Mouse (Mus musculus): ENCODE data around the gene Itgam. TPM values are rescaled to one million over a fixed set of nuclear protein-coding genes. Genes with fewer than 3 reads are reported as not detected.

Gene Itgam
- total and polyA plus RNA-seq, 2 experiments: 0.29 to 0.65 TPM

DNA sequence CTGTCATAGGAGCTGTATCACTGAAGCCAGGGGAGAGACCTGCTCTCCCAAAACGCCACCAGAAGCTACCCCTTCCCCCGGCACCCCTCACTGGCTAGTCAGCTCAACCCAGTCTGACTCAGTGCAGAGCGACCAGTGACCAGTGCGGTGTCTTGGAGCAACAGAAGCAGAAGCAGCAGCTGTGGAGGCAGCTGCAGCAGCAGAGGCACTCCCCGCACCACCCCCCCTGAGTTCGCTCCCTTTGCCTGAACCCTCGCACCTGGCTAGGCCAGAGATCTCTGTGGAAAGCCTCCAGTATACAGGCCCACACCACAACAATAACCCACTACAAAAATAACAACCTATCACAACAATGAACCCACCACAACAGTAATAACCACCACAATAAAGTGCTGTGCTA, 3.9 kb upstream of the Itgam start:
- 87% methylated on average over 7 of the region's 7 CpGs for WGBS
- Histone ChIP-seq H3K4me3 (ENCODE audit: insufficient read depth, low read depth, low read length) (no peak overlapping the region), H3K79me2 (ENCODE audit: control insufficient read depth, insufficient read depth, low read length) (no peaks in the 10 kb centered on the region), H3K9ac (ENCODE audit: low read depth, low read length) (no peak overlapping the region), H3K4me1 (ENCODE audit: control insufficient read depth, insufficient read depth, low read length) (peaks cover 18% of the 10 kb centered on the region), H3K36me3 (ENCODE audit: control insufficient read depth, insufficient read depth, low read length) (no peaks in the 10 kb centered on the region), H3K27me3 (ENCODE audit: control insufficient read depth, insufficient read depth, low read length) (no peaks in the 10 kb centered on the region), H3K27ac (replicated peaks; ENCODE audit: insufficient read depth, low read depth, low read length) (no peak overlapping the region)
- TF ChIP-seq CTCF (IDR thresholded peaks at IDR 0.05; ENCODE audit: low read depth, low read length) (no peak), POLR2A (IDR thresholded peaks at IDR 0.05; ENCODE audit: extremely low read depth, insufficient read depth, low read length) (no peak)
- no peak for DNase-seq (ENCODE audit: extremely low read depth, low read depth, low spot score)

DNA sequence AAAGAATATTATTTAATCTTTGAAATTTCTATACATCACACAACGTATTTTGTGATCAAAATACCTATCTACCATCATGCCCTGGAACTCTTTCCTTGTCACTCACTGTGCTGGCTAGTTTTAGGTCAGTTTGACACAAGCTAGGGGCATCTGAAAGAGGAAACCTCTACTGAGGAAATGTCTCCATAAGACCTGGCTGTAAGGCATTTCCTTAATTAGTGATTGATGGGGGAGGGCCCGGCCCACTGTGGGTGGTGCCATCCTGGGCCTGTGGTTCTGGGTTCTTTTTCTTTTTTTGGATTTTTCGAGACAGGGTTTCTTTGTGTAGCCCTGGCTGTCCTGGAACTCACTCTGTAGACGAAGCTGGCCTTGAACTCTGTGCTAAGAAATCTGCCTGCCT, 3.3 kb upstream of the Itgam start:
- no peak for DNase-seq (ENCODE audit: extremely low read depth, low read depth, low spot score)
- Histone ChIP-seq H3K4me1 (ENCODE audit: control insufficient read depth, insufficient read depth, low read length) (peaks cover 17% of the 10 kb centered on the region), H3K79me2 (ENCODE audit: control insufficient read depth, insufficient read depth, low read length) (no peaks in the 10 kb centered on the region), H3K9ac (ENCODE audit: low read depth, low read length) (no peak overlapping the region), H3K27ac (replicated peaks; ENCODE audit: insufficient read depth, low read depth, low read length) (no peak overlapping the region), H3K36me3 (ENCODE audit: control insufficient read depth, insufficient read depth, low read length) (no peaks in the 10 kb centered on the region), H3K27me3 (ENCODE audit: control insufficient read depth, insufficient read depth, low read length) (no peaks in the 10 kb centered on the region), H3K4me3 (ENCODE audit: insufficient read depth, low read depth, low read length) (no peak overlapping the region)
- TF ChIP-seq CTCF (IDR thresholded peaks at IDR 0.05; ENCODE audit: low read depth, low read length) (no peak), POLR2A (IDR thresholded peaks at IDR 0.05; ENCODE audit: extremely low read depth, insufficient read depth, low read length) (no peak)
- WGBS: 73% methylated on average over 4 of the region's 4 CpGs

DNA sequence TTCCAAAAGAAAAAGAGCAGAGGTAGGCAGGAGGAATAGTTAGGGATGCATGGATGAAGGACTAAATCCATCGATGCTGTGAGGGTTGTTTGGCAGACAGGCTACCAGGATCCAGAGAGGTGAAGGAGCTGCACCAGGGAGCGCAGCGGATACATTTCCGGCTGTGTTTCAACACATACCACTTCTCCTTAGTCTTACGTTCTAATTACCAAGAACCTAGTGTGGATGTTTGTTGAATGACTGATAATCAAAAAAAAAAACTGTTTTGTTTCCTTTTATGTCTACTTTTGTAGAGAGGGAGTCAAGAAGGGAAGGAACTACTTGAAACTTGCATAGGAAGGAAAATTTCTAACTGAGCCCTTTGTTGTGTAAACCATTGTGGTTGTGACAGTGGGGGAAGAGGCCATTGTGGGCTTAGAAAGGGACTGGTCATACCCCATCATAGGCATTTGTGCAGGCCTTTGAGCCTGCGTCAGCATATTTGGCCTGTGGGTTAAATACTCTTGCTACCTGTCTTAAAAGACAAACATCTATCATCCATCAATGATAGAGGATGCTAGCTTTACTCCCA, 856 bp downstream of the Itgam start:
- Histone ChIP-seq H3K4me3 (ENCODE audit: insufficient read depth, low read depth, low read length) (no peak overlapping the region), H3K79me2 (ENCODE audit: control insufficient read depth, insufficient read depth, low read length) (no peaks in the 10 kb centered on the region), H3K27ac (replicated peaks; ENCODE audit: insufficient read depth, low read depth, low read length) (no peak overlapping the region), H3K9ac (ENCODE audit: low read depth, low read length) (no peak overlapping the region), H3K27me3 (ENCODE audit: control insufficient read depth, insufficient read depth, low read length) (no peaks in the 10 kb centered on the region), H3K36me3 (ENCODE audit: control insufficient read depth, insufficient read depth, low read length) (no peaks in the 10 kb centered on the region), H3K4me1 (ENCODE audit: control insufficient read depth, insufficient read depth, low read length) (no peaks in the 10 kb centered on the region)
- DNase-seq (ENCODE audit: extremely low read depth, low read depth, low spot score): peak; percentile 14
- WGBS: 87% methylated on average over 6 of the region's 6 CpGs
- TF ChIP-seq CTCF (IDR thresholded peaks at IDR 0.05; ENCODE audit: low read depth, low read length): no peak
- TF ChIP-seq POLR2A (IDR thresholded peaks at IDR 0.05; ENCODE audit: extremely low read depth, insufficient read depth, low read length): no peak

DNA sequence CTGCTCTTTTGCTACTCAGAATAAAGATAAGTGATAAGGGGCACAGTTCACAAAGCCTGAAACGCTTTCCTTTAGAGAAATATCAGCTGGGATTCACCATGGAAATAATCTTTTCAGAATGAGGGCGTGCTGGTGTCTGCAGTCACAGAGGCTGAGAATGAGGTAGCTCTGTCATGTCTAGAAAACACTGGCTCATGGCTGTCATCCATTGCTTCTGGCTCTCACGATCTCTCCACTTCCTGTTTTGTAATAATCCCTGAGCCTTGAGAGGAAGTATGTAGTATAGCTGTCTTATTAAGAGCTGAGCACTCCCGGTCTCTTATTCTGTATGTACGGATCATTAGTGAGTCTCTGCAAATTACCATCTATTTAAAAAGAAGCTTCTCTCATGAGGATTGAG, 3.1 kb downstream of the Itgam start:
- Histone ChIP-seq H3K4me1 (ENCODE audit: control insufficient read depth, insufficient read depth, low read length) (no peaks in the 10 kb centered on the region), H3K27ac (replicated peaks; ENCODE audit: insufficient read depth, low read depth, low read length) (no peak overlapping the region), H3K4me3 (ENCODE audit: insufficient read depth, low read depth, low read length) (no peak overlapping the region), H3K79me2 (ENCODE audit: control insufficient read depth, insufficient read depth, low read length) (no peaks in the 10 kb centered on the region), H3K36me3 (ENCODE audit: control insufficient read depth, insufficient read depth, low read length) (no peaks in the 10 kb centered on the region), H3K9ac (ENCODE audit: low read depth, low read length) (no peak overlapping the region), H3K27me3 (ENCODE audit: control insufficient read depth, insufficient read depth, low read length) (no peaks in the 10 kb centered on the region)
- WGBS: 69% methylated on average over 5 of the region's 5 CpGs
- no peak for TF ChIP-seq CTCF (IDR thresholded peaks at IDR 0.05; ENCODE audit: low read depth, low read length)
- TF ChIP-seq POLR2A (IDR thresholded peaks at IDR 0.05; ENCODE audit: extremely low read depth, insufficient read depth, low read length): no peak
- DNase-seq (ENCODE audit: extremely low read depth, low read depth, low spot score): peak; percentile 20

DNA sequence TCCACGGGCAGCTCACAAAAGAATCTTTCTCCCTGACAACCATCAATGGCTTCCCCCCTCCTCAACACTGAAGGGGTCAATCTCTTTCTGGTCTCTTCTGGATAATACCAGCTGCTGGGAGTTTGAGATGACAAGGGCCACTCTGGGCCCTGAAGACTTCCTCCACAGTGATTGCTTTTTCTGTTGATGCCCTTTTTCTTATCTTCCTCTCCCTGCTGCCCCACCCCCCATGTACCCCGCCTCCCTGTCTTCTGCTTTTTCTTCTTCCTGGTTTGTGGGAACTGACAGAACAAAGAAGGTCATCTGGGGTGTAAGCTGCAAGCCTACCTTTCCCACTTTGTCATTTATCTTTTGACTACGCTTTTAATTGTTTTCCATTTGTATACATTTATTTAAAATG, 5.4 kb downstream of the Itgam start:
- 70% methylated on average over 3 of the region's 3 CpGs for whole genome bisulfite sequencing
- no peak overlapping the region for H3K9ac ChIP-seq (ENCODE audit: low read depth, low read length)
- H3K27me3 ChIP-seq (ENCODE audit: control insufficient read depth, insufficient read depth, low read length): no peaks in the 10 kb centered on the region
- no peak overlapping the region for H3K4me3 ChIP-seq (ENCODE audit: insufficient read depth, low read depth, low read length)
- no peak overlapping the region for H3K27ac ChIP-seq (replicated peaks; ENCODE audit: insufficient read depth, low read depth, low read length)
- H3K36me3 ChIP-seq (ENCODE audit: control insufficient read depth, insufficient read depth, low read length): no peaks in the 10 kb centered on the region
- DNase-seq (ENCODE audit: extremely low read depth, low read depth, low spot score): no peak
- no peak for TF ChIP-seq CTCF (IDR thresholded peaks at IDR 0.05; ENCODE audit: low read depth, low read length)
- no peak for TF ChIP-seq POLR2A (IDR thresholded peaks at IDR 0.05; ENCODE audit: extremely low read depth, insufficient read depth, low read length)
- H3K79me2 ChIP-seq (ENCODE audit: control insufficient read depth, insufficient read depth, low read length): no peaks in the 10 kb centered on the region
- no peaks in the 10 kb centered on the region for H3K4me1 ChIP-seq (ENCODE audit: control insufficient read depth, insufficient read depth, low read length)

DNA sequence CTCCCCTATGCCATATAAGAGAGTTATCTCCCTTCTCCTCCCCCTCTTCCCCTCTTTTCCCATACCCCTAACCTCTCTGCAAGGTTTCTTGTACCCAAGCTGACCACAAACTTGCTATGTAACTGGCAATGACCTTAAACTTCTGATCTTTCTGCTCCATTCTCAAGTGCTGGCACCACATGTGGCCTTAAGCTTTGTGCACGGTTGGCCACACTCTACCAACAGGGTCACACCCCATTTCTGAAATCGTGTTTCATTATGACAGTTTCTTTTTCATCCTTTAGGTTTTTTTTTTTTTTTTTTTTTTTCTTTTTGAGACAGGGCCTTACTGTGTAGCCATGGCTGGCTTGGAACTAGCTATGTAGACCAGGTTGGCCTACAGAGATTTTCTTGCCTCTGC, 7.4 kb downstream of the Itgam start:
- Histone ChIP-seq H3K9ac (ENCODE audit: low read depth, low read length) (no peak overlapping the region), H3K27ac (replicated peaks; ENCODE audit: insufficient read depth, low read depth, low read length) (no peak overlapping the region), H3K36me3 (ENCODE audit: control insufficient read depth, insufficient read depth, low read length) (no peaks in the 10 kb centered on the region), H3K79me2 (ENCODE audit: control insufficient read depth, insufficient read depth, low read length) (no peaks in the 10 kb centered on the region), H3K27me3 (ENCODE audit: control insufficient read depth, insufficient read depth, low read length) (no peaks in the 10 kb centered on the region), H3K4me3 (ENCODE audit: insufficient read depth, low read depth, low read length) (no peak overlapping the region), H3K4me1 (ENCODE audit: control insufficient read depth, insufficient read depth, low read length) (no peaks in the 10 kb centered on the region)
- TF ChIP-seq CTCF (IDR thresholded peaks at IDR 0.05; ENCODE audit: low read depth, low read length): no peak
- no peak for TF ChIP-seq POLR2A (IDR thresholded peaks at IDR 0.05; ENCODE audit: extremely low read depth, insufficient read depth, low read length)
- WGBS: 82% methylated on average over 2 of the region's 2 CpGs
- no peak for DNase-seq (ENCODE audit: extremely low read depth, low read depth, low spot score)
